Mouse (Mus musculus) CH12.LX (cell line): ENCODE measurements around the gene Lyl1. TPM values are rescaled to one million over a fixed set of nuclear protein-coding genes. Genes with fewer than 3 reads are reported as not detected.
A peak's percentile ranks its signal among the peaks of the same experiment; 100 is the strongest.

Experiments used
- DNase-seq: peaks from one replicate; pipeline ENCODE4 v3.0.0-alpha.2; 2013; ENCODE audit errors: extremely low read depth
- H3K27ac ChIP-seq: 2 replicates; pipeline ENCODE4 v1.5.1; 2012; ENCODE audit warnings: low read depth, mild to moderate bottlenecking, control low read depth, moderate library complexity; ENCODE audit not compliant: insufficient read depth
- H3K27me3 ChIP-seq: replicated peaks from 2 replicates; pipeline ENCODE3; 2012; ENCODE audit warnings: inconsistent platforms
- H3K36me3 ChIP-seq, 2 experiments: replicated peaks in 1 of 2; 2 replicates each; pipeline versions ENCODE3 to v1.6.1; 2012; ENCODE audit warnings: inconsistent platforms in 1 of 2, low read length in 1 of 2, mild to moderate bottlenecking in 1 of 2, mixed read lengths in 1 of 2, moderate library complexity in 1 of 2; ENCODE audit not compliant: control insufficient read depth in 1 of 2, insufficient read depth in 1 of 2
- H3K4me1 ChIP-seq, 2 experiments: 2 replicates each; pipeline ENCODE4 v1.6.1; 2012; ENCODE audit warnings: inconsistent platforms in 1 of 2, moderate library complexity in 1 of 2; ENCODE audit not compliant: insufficient read depth in 2 of 2, control insufficient read depth in 1 of 2
- H3K4me2 ChIP-seq: 2 replicates; pipeline ENCODE4 v1.6.1; 2012; ENCODE audit warnings: low read depth, mild to moderate bottlenecking, control low read depth; ENCODE audit not compliant: poor library complexity, insufficient read depth, severe bottlenecking
- H3K4me3 ChIP-seq, 3 experiments: fragments of 150-350 bp in 1 of 3; sonication (generic) in 1 of 3; replicated peaks in 1 of 3; 2 replicates each; pipeline versions ENCODE3 to v1.5.1; 2011 to 2012; ENCODE audit warnings: low read depth in 2 of 3, low read length in 2 of 3, mild to moderate bottlenecking in 2 of 3, moderate library complexity in 2 of 3, control low read depth in 1 of 3, improper control_type of control experiment in 1 of 3, inconsistent platforms in 1 of 3, mixed read lengths in 1 of 3; ENCODE audit not compliant: poor library complexity in 1 of 3
- H3K79me2 ChIP-seq: replicated peaks from 2 replicates; pipeline ENCODE4 v1.6.1; 2012; ENCODE audit warnings: mild to moderate bottlenecking, moderate library complexity; ENCODE audit not compliant: control insufficient read depth, poor library complexity, insufficient read depth, severe bottlenecking; ENCODE audit errors: extremely low read depth
- H3K9ac ChIP-seq: 2 replicates; pipeline ENCODE4 v1.6.1; 2012; ENCODE audit warnings: low read depth, mild to moderate bottlenecking, control low read depth, moderate library complexity; ENCODE audit not compliant: insufficient read depth
- H3K9me3 ChIP-seq: replicated peaks from 2 replicates; pipeline ENCODE3; 2012; ENCODE audit warnings: low read length, inconsistent platforms, mixed read lengths
- BHLHE40 ChIP-seq: IDR thresholded peaks from 2 replicates; pipeline ENCODE4 v1.6.1; 2011; ENCODE audit warnings: mild to moderate bottlenecking, low read depth, low read length, improper control_type of control experiment
- CHD1 ChIP-seq: IDR thresholded peaks from 2 replicates; pipeline ENCODE4 v1.6.1; 2012; ENCODE audit warnings: low read depth, low read length, improper control_type of control experiment, inconsistent platforms
- CHD2 ChIP-seq: IDR thresholded peaks from 2 replicates; pipeline ENCODE4 v1.6.1; 2011; ENCODE audit warnings: low read length, improper control_type of control experiment
- CTCF ChIP-seq, 2 experiments: IDR thresholded peaks in 1 of 2; conservative IDR thresholded peaks in 1 of 2; 2 replicates each; pipeline ENCODE4 v1.5.1; 2011 to 2012; ENCODE audit warnings: low read depth in 2 of 2, low read length in 2 of 2, improper control_type of control experiment in 1 of 2, inconsistent platforms in 1 of 2, mild to moderate bottlenecking in 1 of 2, moderate library complexity in 1 of 2
- E2F4 ChIP-seq: IDR thresholded peaks from 2 replicates; pipeline ENCODE4 v1.6.1; 2011; ENCODE audit warnings: low read depth, low read length, improper control_type of control experiment; ENCODE audit not compliant: insufficient replicate concordance
- ELF1 ChIP-seq: IDR thresholded peaks from 2 replicates; pipeline ENCODE4 v1.6.1; 2014; ENCODE audit warnings: low read depth, mild to moderate bottlenecking, inconsistent platforms, low read length, improper control_type of control experiment
- EP300 ChIP-seq: IDR thresholded peaks from 2 replicates; pipeline ENCODE4 v1.6.1; 2011; ENCODE audit warnings: low read length, improper control_type of control experiment
- ETS1 ChIP-seq: conservative IDR thresholded peaks from 2 replicates; pipeline ENCODE4 v1.6.1; 2012; ENCODE audit warnings: low read depth, mild to moderate bottlenecking, inconsistent platforms, low read length, improper control_type of control experiment, moderate library complexity
- GABPA ChIP-seq: IDR thresholded peaks from 2 replicates; pipeline ENCODE4 v1.6.1; 2012; ENCODE audit warnings: low read depth, low read length, improper control_type of control experiment, inconsistent platforms; ENCODE audit not compliant: insufficient replicate concordance
- HCFC1 ChIP-seq: IDR thresholded peaks from 2 replicates; pipeline ENCODE4 v1.6.1; 2012; ENCODE audit warnings: low read depth, mild to moderate bottlenecking, inconsistent platforms, low read length, improper control_type of control experiment
- IRF4 ChIP-seq: IDR thresholded peaks from 2 replicates; pipeline ENCODE4 v1.6.1; 2014; ENCODE audit warnings: low read depth, mild to moderate bottlenecking, inconsistent platforms, low read length, improper control_type of control experiment
- JUN ChIP-seq: IDR thresholded peaks from 2 replicates; pipeline ENCODE4 v1.6.1; 2011; ENCODE audit warnings: low read depth, mild to moderate bottlenecking, low read length, improper control_type of control experiment, moderate library complexity; ENCODE audit not compliant: insufficient read depth
- JUND ChIP-seq: conservative IDR thresholded peaks from 2 replicates; pipeline ENCODE4 v1.6.1; 2011; ENCODE audit warnings: low read depth, low read length, improper control_type of control experiment
- KAT2A ChIP-seq: IDR thresholded peaks from 2 replicates; pipeline ENCODE4 v1.6.1; 2012; ENCODE audit warnings: low read length, improper control_type of control experiment, inconsistent platforms; ENCODE audit not compliant: insufficient replicate concordance
- MAFK ChIP-seq: IDR thresholded peaks from 2 replicates; pipeline ENCODE4 v1.6.1; 2011; ENCODE audit warnings: low read length, improper control_type of control experiment; ENCODE audit not compliant: insufficient replicate concordance
- MAX ChIP-seq: IDR thresholded peaks from 2 replicates; pipeline ENCODE4 v1.6.1; 2011; ENCODE audit warnings: low read length, improper control_type of control experiment
- MAZ ChIP-seq: IDR thresholded peaks from 2 replicates; pipeline ENCODE4 v1.6.1; 2012; ENCODE audit warnings: low read depth, mild to moderate bottlenecking, inconsistent platforms, low read length, improper control_type of control experiment, moderate library complexity
- MEF2A ChIP-seq: IDR thresholded peaks from 2 replicates; pipeline ENCODE4 v1.6.1; 2014; ENCODE audit warnings: low read depth, mild to moderate bottlenecking, inconsistent platforms, low read length, improper control_type of control experiment, borderline replicate concordance
- MXI1 ChIP-seq: IDR thresholded peaks from 2 replicates; pipeline ENCODE4 v1.6.1; 2011; ENCODE audit warnings: mild to moderate bottlenecking, low read depth, low read length, improper control_type of control experiment
- MYC ChIP-seq: IDR thresholded peaks from 2 replicates; pipeline ENCODE4 v1.6.1; 2011; ENCODE audit warnings: low read depth, mild to moderate bottlenecking, improper control_type of control experiment, low read length
- NELFE ChIP-seq: IDR thresholded peaks from 2 replicates; pipeline ENCODE4 v1.6.1; 2011; ENCODE audit warnings: low read depth, low read length, improper control_type of control experiment
- NRF1 ChIP-seq: IDR thresholded peaks from 2 replicates; pipeline ENCODE4 v1.6.1; 2014; ENCODE audit warnings: low read depth, mild to moderate bottlenecking, inconsistent platforms, low read length, improper control_type of control experiment, moderate library complexity
- PAX5 ChIP-seq: IDR thresholded peaks from 2 replicates; pipeline ENCODE4 v1.6.1; 2012; ENCODE audit warnings: low read length, inconsistent platforms, mixed read lengths
- POLR2A ChIP-seq: IDR thresholded peaks from 2 replicates; pipeline ENCODE4 v1.6.1; 2011; ENCODE audit warnings: low read depth, mild to moderate bottlenecking, improper control_type of control experiment, low read length
- POLR2AphosphoS2 ChIP-seq: IDR thresholded peaks from 2 replicates; pipeline ENCODE4 v1.6.1; 2011; ENCODE audit warnings: low read depth, low read length, improper control_type of control experiment
- RAD21 ChIP-seq: IDR thresholded peaks from 2 replicates; pipeline ENCODE4 v1.6.1; 2011; ENCODE audit warnings: low read depth, mild to moderate bottlenecking, low read length, improper control_type of control experiment, moderate library complexity
- RCOR1 ChIP-seq: conservative IDR thresholded peaks from 2 replicates; pipeline ENCODE4 v1.6.1; 2012; ENCODE audit warnings: low read depth, mild to moderate bottlenecking, inconsistent platforms, low read length, improper control_type of control experiment
- SIN3A ChIP-seq: IDR thresholded peaks from 2 replicates; pipeline ENCODE4 v1.6.1; 2012; ENCODE audit warnings: low read length, improper control_type of control experiment, inconsistent platforms
- SMC3 ChIP-seq: IDR thresholded peaks from 2 replicates; pipeline ENCODE4 v1.6.1; 2011; ENCODE audit warnings: low read depth, low read length, improper control_type of control experiment
- TBP ChIP-seq: conservative IDR thresholded peaks from 2 replicates; pipeline ENCODE4 v1.6.1; 2011; ENCODE audit warnings: low read depth, low read length, improper control_type of control experiment
- TCF12 ChIP-seq: IDR thresholded peaks from 2 replicates; pipeline ENCODE4 v1.6.1; 2014; ENCODE audit warnings: low read depth, mild to moderate bottlenecking, inconsistent platforms, low read length, improper control_type of control experiment
- UBTF ChIP-seq: IDR thresholded peaks from 2 replicates; pipeline ENCODE4 v1.6.1; 2012; ENCODE audit warnings: low read depth, mild to moderate bottlenecking, inconsistent platforms, low read length, improper control_type of control experiment, moderate library complexity
- USF1 ChIP-seq: IDR thresholded peaks from 2 replicates; pipeline ENCODE4 v1.6.1; 2014; ENCODE audit warnings: low read depth, mild to moderate bottlenecking, inconsistent platforms, low read length, improper control_type of control experiment
- USF2 ChIP-seq: conservative IDR thresholded peaks from 2 replicates; pipeline ENCODE4 v1.6.1; 2011; ENCODE audit warnings: low read depth, low read length, improper control_type of control experiment
- ZC3H11A ChIP-seq: IDR thresholded peaks from 2 replicates; pipeline ENCODE4 v1.6.1; 2012; ENCODE audit warnings: low read depth, mild to moderate bottlenecking, inconsistent platforms, low read length, improper control_type of control experiment
- ZKSCAN1 ChIP-seq: IDR thresholded peaks from 2 replicates; pipeline ENCODE4 v1.6.1; 2012; ENCODE audit warnings: low read depth, inconsistent platforms, low read length, improper control_type of control experiment, borderline replicate concordance
- ZMIZ1 ChIP-seq: IDR thresholded peaks from 2 replicates; pipeline ENCODE4 v1.6.1; 2012; ENCODE audit warnings: low read depth, mild to moderate bottlenecking, inconsistent platforms, low read length, improper control_type of control experiment
- ZNF384 ChIP-seq: IDR thresholded peaks from 2 replicates; pipeline ENCODE4 v1.6.1; 2012; ENCODE audit warnings: low read depth, low read length, improper control_type of control experiment, inconsistent platforms
- dilution Hi-C: fragments of 300-500 bp; cut with MboI; formaldehyde crosslinking; loops from 2 replicates; pipeline ENCODE4 v1.14.3; 2020; ENCODE audit warnings: low sequenced_read_pairs; ENCODE audit not compliant: extremely low pct_unique_long_range_greater_than_20kb, extremely low pct_ligation_motif_present
- in situ Hi-C: fragments of 300-500 bp; cut with MboI; formaldehyde crosslinking; loops from 3 replicates; pipeline ENCODE4 v1.14.3; 2019; ENCODE audit warnings: low sequenced_read_pairs, low pct_ligation_motif_present, low pct_unique_long_range_greater_than_20kb, mixed read lengths
- polyA plus RNA-seq: library from polyadenylated mRNA; unstranded; fragments of >175 nt; gene quantifications from 2 replicates; pipeline ENCODE4 v1.2.1, GENCODE M21; 2012; ENCODE audit warnings: low read depth; ENCODE audit not compliant: insufficient read length
- total RNA-seq, 2 experiments: library from RNA; depleted of rRNA; stranded (reverse); fragments of 300-350 nt in 1 of 2; fragments of >200 nt in 1 of 2; gene quantifications; 2 replicates each; pipeline ENCODE4 v1.2.3; 2012 to 2014

Gene Lyl1
- total and polyA plus RNA-seq, 3 experiments = 20.6 to 53.2 (median 38.5) TPM

DNA sequence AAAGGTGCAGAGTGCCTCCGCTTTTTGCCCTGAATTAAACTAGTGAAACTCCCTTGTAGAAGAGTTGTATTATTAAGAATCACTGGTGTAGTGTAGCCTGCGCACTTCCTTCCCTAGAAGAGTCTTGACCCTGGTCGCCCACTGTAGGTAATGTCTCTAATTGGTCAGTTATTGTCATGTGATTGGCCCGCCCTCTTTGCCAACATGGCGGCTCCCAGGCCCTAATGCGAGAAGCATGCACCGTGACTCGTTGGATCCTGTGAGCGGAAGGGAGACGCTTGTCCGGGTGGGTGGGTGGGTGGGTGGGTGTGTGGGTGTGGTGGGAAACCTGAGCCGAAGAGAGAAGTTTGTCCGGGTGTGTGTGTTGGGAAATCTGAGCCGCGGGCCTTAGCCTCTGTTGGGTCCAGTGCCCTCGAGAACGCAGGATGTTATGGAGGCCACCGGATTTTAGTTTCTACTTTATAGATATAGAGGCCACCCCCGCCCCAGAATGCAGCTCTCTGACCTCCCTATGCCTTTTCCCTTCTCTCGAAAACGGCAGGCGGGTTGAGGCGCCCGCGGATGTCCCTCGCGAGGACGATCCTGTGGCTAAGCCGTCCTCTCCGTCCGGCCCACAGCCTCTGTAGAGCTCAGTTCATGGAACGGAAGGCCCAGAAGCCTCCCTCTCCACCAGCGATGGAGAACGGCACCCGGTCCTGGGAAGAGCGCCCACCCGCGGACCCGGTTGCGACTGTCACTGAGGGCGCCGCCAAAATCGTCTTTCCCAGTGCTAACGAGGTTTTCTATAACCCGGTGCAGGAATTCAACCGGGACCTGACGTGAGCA lies 12.0 kb upstream of the Lyl1 start:
- dilution Hi-C loops (no loop called here), in situ Hi-C loops (no loop called here)
- Histone ChIP-seq H3K27ac (peak overlapping the region; percentile 68), H3K4me3 (peak overlapping the region; percentile 80 to 98 (median 96)), H3K4me1 (peaks cover 11 to 38% of the 10 kb centered on the region in 2 experiments), H3K9me3 (no peaks in the 10 kb centered on the region), H3K9ac (peak overlapping the region; percentile 99), H3K4me2 (peak overlapping the region; percentile 93), H3K79me2 (peaks cover 50% of the 10 kb centered on the region), H3K27me3 (no peaks in the 10 kb centered on the region), H3K36me3 (peaks cover 21 to 49% of the 10 kb centered on the region in 2 experiments)
- DNase-seq = peak; percentile 89
- TF ChIP-seq MXI1 (peak; percentile 97), E2F4 (no peak), EP300 (no peak), UBTF (no peak), CTCF (conservative IDR thresholded peaks at IDR 0.05 in 1 of 2, IDR thresholded peaks at IDR 0.05 in 1 of 2; ENCODE audit: low read depth in 2 of 2, low read length in 2 of 2) (peak in 1 of 2 experiments; percentile 45; a peak in 2 of 4 replicates), KAT2A (peak; percentile 88; the same call in 1 of the 2 replicates), MEF2A (no peak), NRF1 (peak; percentile 67), ZKSCAN1 (no peak), MAZ (no peak), JUN (no peak), GABPA (no peak; the same call in 1 of the 2 replicates), MAFK (no peak), BHLHE40 (0 out of 2 replicates have a peak, but pooled peaks have one; percentile 19), ETS1 (no peak), TBP (peak; percentile 71; the same call in 1 of the 2 replicates), JUND (no peak), IRF4 (no peak), TCF12 (peak; percentile 53), ZC3H11A (no peak), PAX5 (no peak), SIN3A (peak; percentile 90), CHD1 (no peak), ZNF384 (no peak), USF1 (peak; percentile 94), NELFE (peak; percentile 33), USF2 (peak; percentile 91), POLR2AphosphoS2 (no peak), ELF1 (peak; percentile 86), CHD2 (0 out of 2 replicates have a peak, but pooled peaks have one; percentile 61), RCOR1 (no peak), MAX (peak; percentile 81), HCFC1 (peak; percentile 90), MYC (peak; percentile 86; the same call in 1 of the 2 replicates), ZMIZ1 (0 out of 2 replicates have a peak, but pooled peaks have one; percentile 49), POLR2A (peak; percentile 72), RAD21 (no peak), SMC3 (peak; percentile 18)
